Mouse (Mus musculus) fibroblast of lung, adult 2 months (primary cell): ENCODE measurements at regions not wholly inside any gene's neighbourhood (a gene's known extent, or its start where the extent isn't known, plus 50 kb on each side); places are given as distances from the start of the nearest gene placed in this dataset.

Source experiments
- DNase-seq: peaks from one replicate; pipeline ENCODE4 v3.0.0-alpha.2; 2011; ENCODE audit warnings: low read depth

DNA sequence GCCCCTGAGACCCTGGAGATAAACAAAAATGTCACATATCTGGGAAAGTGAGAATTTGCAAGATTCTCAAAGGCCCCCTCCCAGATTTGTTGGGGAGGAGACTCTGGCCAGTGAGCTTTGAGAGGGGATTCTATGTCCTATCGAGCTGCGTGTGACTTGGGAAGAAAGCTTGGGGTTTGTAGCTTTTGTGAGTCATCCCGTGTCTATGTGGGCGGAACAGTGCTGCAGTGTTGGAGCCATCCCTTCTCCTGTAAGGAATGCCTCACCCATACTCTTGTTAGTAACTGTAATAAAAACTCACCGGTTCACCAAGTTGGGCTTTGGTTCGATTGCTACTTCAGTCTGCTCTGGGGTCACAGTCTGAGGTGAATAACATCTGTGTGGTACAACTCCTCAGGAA lies 160.5 kb downstream of the Hs3st3b1 start:
- DNase-seq: no peak

DNA sequence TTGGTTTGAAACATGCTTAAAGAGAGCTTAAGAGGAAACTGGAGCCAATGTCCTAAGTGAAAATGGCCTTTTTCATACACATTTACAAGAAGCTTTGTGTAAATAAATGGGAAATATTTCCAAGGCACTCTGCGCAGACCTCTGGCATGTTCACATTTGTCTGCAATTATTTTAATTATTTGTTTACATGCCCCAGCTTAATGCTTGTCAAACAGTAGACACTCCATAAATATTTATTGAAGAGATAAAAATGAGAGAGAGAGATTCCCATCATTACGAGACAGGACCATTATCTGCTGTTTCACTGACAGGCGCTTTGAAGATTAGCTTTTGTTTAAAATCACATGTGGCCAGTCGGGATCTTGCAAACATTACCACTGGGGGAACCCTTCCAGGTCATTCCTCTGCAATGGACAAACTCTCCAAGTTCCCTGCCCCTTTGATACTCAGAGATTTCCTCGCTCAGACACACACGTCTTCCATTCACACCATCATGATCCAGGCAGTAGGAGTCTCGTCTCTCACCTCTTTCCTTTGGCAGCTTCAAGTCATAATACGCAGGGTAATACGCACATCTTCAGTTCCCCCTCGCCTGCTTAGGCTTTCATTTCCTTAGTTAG lies 154.3 kb downstream of the Hs3st3b1 start:
- DNase-seq: no peak

DNA sequence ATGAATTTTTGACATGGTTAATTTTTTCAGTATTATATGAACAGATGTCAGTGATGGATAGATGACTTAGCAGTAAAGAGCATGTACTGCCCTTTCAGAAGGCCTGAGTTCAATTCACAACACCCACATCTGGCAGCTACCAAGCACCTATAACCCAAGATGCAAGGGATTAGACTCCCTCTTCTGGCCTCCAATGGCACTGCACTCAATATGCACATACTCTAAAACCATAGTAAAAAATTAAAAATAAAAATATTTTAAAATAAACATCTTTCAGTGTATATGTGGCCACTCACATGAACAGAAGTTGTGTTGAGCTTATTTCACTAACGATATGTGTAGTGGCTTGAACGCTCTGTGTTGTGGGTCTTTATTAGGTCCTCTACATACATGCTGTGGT lies 152.4 kb downstream of the Hs3st3b1 start:
- no peak for DNase-seq

DNA sequence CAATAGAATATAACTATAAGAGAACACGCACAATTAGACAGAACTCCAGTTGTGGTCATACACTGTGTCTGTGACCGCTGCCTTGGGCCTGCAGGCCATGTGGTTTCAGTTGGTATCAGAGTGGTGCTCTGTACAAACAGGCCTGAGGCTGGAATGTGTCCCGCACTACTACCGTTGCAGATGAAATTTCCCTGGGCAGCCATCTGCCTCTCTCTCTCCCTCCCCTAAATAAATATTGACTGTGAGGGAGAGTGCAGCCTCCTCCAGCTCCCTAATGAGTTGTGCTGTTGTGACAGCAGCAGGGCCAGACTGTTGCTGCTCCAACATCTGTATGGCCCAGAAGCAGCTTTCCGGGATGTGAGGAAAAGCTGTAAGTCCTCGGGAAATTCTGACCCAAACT lies 146.7 kb downstream of the Hs3st3b1 start:
- DNase-seq: no peak

DNA sequence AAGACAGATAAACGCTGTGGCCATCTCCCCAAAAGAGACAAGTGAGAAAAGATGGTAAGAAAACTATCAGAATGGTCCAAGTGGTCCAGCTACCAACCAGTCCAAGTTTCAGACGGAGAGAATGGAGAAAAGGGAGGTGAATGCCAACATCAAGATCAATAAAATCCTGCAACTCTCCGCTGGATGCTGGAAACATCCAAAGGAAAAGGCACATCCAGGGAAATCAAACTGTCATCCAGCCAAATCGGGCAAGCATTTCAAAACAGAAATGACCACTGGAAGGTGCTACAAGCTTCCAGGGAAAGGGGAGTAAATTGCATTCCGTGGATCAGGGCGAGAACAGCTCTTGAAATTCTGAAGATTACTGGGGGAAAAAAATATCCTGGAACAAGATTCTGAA lies 142.7 kb downstream of the Hs3st3b1 start:
- no peak for DNase-seq

DNA sequence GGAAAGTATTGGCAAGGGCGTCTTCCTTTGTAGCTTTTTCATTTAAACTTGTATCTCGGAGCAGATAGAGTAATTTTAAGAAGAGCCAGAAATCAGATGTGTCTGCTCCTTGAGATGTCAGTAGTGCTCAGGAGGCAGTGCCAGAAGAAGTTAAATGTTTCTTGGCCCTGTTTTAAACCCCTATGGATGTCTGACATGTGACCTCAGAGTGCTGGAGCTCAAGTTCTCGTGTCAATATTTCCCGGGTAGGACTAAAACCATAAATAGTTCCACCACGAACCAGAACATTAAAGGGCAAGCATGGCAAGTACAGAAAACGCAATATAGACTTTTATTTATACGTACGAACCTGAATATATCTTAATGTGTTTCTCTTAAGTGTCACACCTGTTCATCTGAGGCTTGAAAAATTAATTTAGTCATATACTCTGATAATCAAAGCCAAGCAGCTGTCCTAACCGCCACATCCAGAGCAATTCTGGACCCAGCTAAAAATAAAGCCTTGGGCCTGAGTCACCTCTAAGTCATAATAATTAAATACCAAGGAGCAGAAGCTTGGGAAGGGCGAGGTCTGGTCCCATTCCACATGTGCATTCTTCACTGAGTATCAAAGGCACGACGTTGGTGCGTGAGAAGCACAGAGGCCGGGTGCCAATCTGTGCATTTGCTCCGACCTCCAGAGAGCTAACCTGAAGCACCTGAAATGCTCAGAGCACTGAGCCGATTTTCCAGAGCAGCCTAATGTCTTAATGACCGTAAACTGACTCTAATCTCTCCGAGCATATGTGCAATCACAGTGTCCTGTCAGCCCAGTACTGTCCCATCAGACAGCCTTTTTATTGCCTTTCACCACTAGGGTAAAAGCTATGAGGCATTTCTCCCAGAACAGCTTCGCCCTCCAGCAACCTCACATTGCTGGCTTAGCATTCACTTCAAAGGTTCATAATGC lies 139.8 kb downstream of the Hs3st3b1 start:
- no peak for DNase-seq

DNA sequence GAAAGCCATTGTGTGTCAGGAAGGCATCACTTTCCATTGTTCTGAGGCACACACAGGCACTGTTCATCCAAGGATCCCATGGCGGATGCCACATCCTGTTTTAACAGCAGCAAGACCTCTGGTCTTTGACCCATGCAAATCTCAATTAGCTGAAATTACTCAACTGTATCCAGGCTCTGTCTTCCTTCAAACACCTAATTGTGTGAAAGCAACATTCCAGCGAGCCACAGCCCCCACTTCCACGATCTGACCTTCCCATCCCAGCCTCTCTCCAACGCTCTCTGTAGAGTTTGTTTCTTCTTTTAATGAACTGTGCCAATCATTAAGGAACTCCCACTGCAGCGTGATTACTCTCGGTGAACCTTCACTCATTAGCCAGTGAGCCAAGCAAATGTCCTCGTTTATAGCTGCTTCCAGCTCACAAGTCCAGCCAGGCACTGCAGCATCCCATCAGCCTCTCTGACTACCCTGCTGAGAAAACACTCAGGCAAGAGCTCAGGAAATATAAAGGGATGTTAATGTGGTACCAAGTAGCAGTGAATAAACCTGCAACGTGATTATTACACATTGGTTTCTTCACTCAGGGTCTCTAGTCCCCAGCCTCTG lies 136.7 kb downstream of the Hs3st3b1 start:
- no peak for DNase-seq

DNA sequence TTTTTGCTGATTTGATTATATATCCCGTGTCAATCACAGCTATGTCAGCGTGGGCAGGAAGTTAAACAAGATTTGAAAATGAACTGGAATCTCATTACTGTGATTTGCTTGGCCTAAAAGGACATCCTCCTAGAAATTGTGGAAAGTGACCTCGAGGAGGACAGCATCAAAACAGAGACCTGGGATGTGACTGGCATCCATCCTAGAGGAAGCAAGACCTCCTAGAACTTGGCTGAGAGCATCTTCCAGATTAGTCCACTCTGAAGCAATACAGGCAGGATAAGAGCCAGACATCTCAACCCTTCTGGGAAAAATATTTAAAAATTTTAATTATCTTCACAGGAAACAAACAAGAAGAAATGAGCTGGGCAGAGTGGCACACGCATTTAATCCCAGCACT lies 136.1 kb downstream of the Hs3st3b1 start:
- DNase-seq: no peak

DNA sequence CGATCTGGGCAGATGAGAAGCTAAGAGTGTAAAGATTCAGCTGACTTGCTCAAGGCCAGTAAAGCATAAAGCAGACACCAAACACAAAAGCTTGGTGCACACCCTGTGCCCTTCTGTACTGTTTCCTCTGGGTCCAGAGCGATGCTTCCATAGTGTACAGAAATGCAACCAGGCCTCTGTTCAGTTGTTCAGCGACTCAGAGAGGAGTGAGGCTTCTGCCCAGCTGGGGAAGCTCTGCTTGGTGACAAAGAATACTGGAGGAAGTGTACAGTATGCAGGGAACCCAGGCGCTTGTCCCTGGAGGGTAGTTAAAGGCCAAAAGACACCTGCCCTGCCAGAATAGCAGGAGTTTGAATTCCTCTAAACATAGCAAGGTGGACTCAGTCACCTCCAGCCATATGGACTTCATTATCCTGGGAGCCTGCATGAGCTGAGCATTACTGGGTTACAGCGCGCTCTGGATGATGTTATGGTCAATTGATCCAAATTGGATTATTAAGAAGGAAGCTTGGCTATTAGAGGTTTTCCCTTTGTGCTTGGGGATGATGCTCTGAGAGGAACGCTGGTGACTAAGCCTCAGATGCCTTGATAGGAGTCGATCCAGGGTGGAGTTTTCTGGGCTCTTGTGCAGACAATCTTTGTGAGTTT lies 132.5 kb downstream of the Hs3st3b1 start:
- no peak for DNase-seq

DNA sequence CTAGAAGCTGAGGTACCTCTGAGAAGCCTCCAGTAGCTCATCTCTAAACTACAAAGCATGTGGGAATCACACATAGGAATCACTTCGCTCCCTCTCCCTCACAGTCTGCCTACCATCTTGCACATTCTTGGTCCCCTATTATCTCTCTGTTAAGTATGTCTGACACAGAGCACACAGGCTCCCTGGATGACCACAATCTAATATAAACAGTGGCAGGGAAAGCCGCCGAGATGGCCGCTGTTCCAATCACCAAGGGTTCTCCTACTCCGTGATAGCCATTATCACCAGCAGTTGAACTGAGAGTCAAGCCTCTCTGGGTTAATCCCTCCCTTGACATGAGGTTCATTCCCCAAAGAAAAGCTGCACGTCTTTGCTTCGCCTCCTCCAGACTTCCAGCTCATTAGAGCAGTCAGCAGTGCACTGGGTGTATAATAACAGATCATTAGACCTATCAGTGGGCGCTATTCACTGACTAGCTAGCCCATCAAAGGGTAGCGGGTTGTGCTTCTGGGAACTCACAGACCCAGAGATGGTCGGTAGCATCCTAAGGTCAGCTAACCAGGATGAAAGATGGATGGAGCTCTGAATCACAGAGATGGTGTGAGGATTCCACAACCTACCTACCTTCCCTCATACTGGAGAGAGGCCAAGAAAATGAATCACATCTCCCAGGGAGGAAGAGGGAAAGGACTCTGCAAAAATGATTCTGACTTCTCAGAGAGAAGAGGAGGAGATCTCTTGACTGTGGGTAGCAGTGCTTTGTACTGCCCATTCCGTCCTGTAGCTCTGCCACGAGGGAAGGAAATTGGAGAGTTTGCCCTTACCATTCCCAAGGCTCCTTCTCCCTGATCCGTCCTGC lies 130.9 kb downstream of the Hs3st3b1 start:
- DNase-seq: no peak

DNA sequence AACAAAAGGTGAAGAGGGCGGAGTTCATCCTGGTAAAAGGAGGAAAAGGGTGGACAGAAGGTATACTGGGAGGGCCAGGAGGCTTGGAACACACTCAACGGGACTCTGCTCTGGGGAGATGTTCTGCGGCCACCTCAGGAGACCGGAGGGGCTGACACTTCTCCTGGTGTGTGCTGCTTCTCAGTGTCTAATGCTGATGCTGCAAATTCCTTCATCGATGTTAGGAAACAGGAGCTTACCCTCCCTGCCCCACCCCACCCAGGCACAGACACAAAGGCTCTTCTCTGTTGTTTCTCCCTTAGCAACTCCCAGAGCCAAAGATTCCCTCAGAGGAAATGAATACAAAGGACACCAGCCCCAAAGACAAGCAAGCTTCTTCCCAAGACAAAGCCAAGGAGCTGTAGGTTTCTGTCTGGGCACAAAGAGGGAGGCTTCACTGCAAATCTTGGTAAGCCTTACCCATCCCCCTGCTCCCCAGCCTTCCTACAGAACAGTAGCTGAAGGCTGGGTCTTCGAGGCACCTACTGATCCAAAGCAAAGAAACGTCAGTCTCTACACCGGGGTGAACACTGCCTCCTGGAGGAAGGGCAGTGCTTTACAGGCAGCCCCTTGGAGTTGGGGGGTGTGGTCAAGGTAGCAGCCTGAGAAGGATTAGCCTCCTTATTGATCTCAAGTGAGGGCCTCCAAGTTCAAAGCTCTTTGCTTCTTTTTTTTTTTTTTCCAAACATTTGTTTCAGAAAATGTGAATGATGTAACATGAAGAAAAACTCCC lies 128.2 kb downstream of the Hs3st3b1 start:
- no peak for DNase-seq

DNA sequence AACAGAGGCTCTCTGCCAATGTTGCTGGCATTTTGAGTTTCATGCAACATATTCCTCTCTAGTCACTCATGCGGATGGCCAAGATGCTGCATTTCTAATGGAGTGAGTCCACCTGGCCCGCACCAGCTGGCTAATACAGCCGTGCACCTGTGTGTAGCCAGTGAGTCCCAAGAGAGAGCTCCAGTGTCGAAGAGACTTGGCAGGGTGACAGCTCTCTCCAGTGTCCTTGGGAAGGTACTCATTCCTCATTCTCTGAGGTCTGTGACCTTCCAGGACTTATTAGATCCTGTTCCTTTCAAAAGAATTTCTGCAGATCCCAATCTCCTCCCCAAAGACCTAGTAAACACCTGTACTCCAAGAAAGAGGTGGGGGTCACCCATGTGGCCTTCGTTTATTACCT lies 109.9 kb downstream of the Hs3st3b1 start:
- no peak for DNase-seq

DNA sequence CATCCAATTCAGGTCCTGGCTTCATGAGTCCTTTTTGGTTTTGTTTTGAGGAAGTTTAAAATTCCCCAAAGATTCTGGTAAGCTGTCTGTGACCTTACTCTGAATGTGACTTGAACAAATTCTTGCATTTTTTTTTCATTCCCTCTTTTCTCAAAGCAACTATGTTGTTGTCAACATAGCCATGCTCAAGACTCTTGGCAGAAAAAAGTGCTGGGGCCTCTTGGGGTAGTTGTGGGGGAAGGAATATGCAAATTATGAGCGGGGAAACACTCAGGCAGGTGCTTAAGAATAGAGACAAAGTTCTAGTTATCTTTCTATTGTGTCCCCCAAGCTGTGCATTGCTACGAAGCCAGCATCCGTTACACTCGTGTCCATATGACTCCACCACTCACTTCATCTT lies 99.2 kb downstream of the Hs3st3b1 start:
- DNase-seq: no peak

DNA sequence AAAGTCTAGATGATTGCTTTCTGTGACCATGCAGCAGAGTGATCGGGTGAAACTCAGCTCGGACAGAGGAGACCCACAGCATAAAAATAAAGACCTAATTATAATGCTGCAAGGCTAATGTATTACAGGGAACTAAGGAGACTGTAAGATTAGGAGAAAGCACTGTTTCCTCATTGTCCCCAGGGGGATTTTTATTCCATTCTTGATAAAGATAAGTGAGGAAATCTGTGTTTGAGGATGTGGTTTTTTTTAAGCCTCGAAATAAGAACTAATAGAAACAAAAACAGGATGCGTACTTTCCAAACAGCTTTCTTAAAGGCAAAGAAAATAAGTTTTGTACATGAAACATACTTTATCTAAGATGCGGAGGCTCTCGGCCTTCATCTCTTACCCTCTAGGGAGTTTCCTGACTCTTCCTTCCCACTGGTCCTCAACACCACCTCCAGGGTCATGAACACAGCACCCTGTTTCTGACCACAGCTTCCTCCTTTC lies 94.8 kb downstream of the Hs3st3b1 start:
- no peak for DNase-seq

DNA sequence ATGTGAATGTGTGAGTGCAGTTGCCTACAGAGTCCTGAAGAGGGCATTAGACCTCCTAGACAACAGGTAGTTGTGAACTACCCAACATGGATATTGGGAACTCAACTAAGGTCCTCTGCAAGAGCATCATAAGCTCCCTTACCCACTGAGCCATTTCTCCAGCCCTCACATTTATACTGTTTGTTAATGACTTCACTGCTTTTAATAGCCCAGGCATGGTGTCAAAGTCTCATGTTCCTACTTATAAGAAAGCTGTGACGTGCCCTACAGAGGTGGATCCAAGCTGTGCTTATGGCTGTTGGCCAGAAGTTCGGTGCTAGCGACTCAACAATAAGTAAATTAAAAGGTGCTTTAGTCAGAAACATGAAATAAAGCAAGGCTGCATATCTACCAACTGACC lies 88.6 kb downstream of the Hs3st3b1 start:
- DNase-seq: no peak

DNA sequence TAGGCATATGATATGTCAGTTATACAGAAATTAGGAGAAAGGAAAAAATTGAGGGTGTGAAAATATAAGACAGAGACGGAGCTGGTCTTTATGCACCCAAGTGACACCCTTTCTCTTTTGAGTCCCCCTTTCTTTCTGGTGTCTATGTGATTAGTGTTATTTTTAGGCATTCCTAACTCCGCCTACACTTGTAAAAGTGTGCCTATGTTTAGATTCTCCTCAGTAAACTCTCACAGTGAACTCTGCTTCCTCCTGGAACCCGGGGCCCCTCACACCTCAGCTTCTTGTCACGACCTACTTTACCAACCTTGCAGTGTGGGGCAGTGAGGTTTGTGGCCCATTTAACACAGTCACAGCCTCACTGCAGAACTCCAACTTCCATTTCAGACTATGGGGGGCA lies 88.0 kb downstream of the Hs3st3b1 start:
- DNase-seq: no peak

DNA sequence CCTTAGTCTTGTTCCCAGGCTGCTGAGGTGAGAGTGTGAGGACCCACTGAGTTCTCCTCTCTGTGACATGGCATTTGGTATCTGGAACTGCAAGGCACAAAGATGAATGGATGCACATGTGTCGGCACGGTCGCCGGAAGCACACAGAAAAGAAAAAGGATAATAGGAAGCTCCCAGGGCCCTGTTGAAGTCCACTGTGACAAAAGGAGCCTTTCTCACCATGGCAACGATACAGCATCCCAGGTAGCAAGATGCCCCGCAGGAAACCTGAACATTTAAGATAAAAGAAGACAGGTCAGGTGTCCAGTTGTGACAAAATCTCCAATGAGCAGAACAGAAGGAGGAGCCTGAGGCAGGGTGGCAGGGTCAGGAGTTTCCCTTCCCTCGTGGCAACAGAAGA lies 87.5 kb downstream of the Hs3st3b1 start:
- no peak for DNase-seq
